Mouse (Mus musculus) heart, embryonic 14.5 days (tissue): Measurements from ENCODE around the gene Zbtb20. TPM values are rescaled to one million over a fixed set of nuclear protein-coding genes. Genes with fewer than 3 reads are reported as not detected.

Experiments
- ATAC-seq: fragments of 200-750 bp; cut with Nextera tagmentation; 2 replicates; pipeline ENCODE4 v1.8.0; 2017; ENCODE audit warnings: low read depth, moderate TSS enrichment; ENCODE audit not compliant: insufficient number of reproducible peaks, insufficient read depth, low FRiP score
- H3K27ac ChIP-seq, 2 experiments: fragments of 200-500 bp in 1 of 2; fragments of 300-500 bp in 1 of 2; sonication (generic) in 1 of 2; replicated peaks in 1 of 2; 2 replicates each; pipeline ENCODE4 v1.5.1; 2012 to 2014; ENCODE audit warnings: low read depth in 2 of 2, low read length in 2 of 2, control low read depth in 1 of 2, mild to moderate bottlenecking in 1 of 2, mixed read lengths in 1 of 2; ENCODE audit not compliant: control insufficient read depth in 1 of 2, insufficient read depth in 1 of 2
- H3K27me3 ChIP-seq: fragments of 300-500 bp; sonication (generic); 2 replicates; pipeline ENCODE4 v1.6.1; 2014; ENCODE audit warnings: mild to moderate bottlenecking, low read length, control low read depth; ENCODE audit not compliant: control insufficient read depth, insufficient read depth
- H3K36me3 ChIP-seq: fragments of 300-500 bp; sonication (generic); 2 replicates; pipeline ENCODE4 v1.6.1; 2014; ENCODE audit warnings: mild to moderate bottlenecking, control low read depth, low read length, mixed read lengths; ENCODE audit not compliant: control insufficient read depth, insufficient read depth
- H3K4me1 ChIP-seq, 2 experiments: fragments of 200-500 bp in 1 of 2; fragments of 300-500 bp in 1 of 2; sonication (generic) in 1 of 2; 2 replicates each; pipeline ENCODE4 v1.6.1; 2012 to 2014; ENCODE audit warnings: low read length in 2 of 2, control low read depth in 1 of 2, mixed read lengths in 1 of 2; ENCODE audit not compliant: control insufficient read depth in 2 of 2, insufficient read depth in 2 of 2
- H3K4me2 ChIP-seq: fragments of 300-500 bp; sonication (generic); 2 replicates; pipeline ENCODE4 v1.6.1; 2014; ENCODE audit warnings: mild to moderate bottlenecking, low read length
- H3K4me3 ChIP-seq, 2 experiments: fragments of 200-500 bp in 1 of 2; fragments of 300-500 bp in 1 of 2; sonication (generic) in 1 of 2; 2 replicates each; pipeline ENCODE4 v1.5.1; 2012 to 2014; ENCODE audit warnings: low read length in 2 of 2, mild to moderate bottlenecking in 2 of 2, control low read depth in 1 of 2, low read depth in 1 of 2, moderate library complexity in 1 of 2; ENCODE audit not compliant: control insufficient read depth in 1 of 2, insufficient read depth in 1 of 2
- H3K9ac ChIP-seq: fragments of 300-500 bp; sonication (generic); 2 replicates; pipeline ENCODE4 v1.6.1; 2014; ENCODE audit warnings: mild to moderate bottlenecking, low read length
- H3K9me3 ChIP-seq: fragments of 300-500 bp; sonication (generic); 2 replicates; pipeline ENCODE4 v1.6.1; 2016; ENCODE audit warnings: low read length, control low read depth; ENCODE audit not compliant: control insufficient read depth
- WGBS: fragments of 180-500 bp; shearing (Covaris S2); extraction: QIAGEN DNeasy Blood & Tissue Kit; methylation state at CpG from one replicate; pipeline ENCODE4 v1.1.7; 2014; 5-methylcytosine and 5-hydroxymethylcytosine counted together
- polyA plus RNA-seq: library from polyadenylated mRNA; unstranded; fragments of >200 nt; fragmentation: Nextera tagmentation; extraction: Ambion mirVana; gene quantifications from 2 replicates; pipeline ENCODE4 v1.2.1, GENCODE M21; 2014

Gene Zbtb20
- polyA plus RNA-seq, 1 experiment from 2014 or later, result 50.3 TPM

GRCm38 (mm10) chr16:42911326-42911725 is 35.6 kb downstream of the Zbtb20 start:
- ATAC-seq, result no peak
- Histone ChIP-seq H3K4me2 (no peak overlapping the region), H3K4me1 (peaks cover 3 to 10% of the 10 kb centered on the region in 2 experiments), H3K4me3 (no peak overlapping the region), H3K9ac (no peak overlapping the region), H3K9me3 (no peaks in the 10 kb centered on the region), H3K27me3 (no peaks in the 10 kb centered on the region), H3K27ac (no peak overlapping the region), H3K36me3 (no peaks in the 10 kb centered on the region)
- WGBS, result 83% methylated on average over 4 of the region's 4 CpGs

GRCm38 (mm10) chr16:42911815-42912214 is 36.1 kb downstream of the Zbtb20 start:
- H3K27ac ChIP-seq, result no peak overlapping the region
- H3K9me3 ChIP-seq, result no peaks in the 10 kb centered on the region
- 70% methylated on average over 5 of the region's 5 CpGs for WGBS
- H3K4me2 ChIP-seq, result no peak overlapping the region
- H3K9ac ChIP-seq, result no peak overlapping the region
- no peak for ATAC-seq
- no peaks in the 10 kb centered on the region for H3K36me3 ChIP-seq
- no peak overlapping the region for H3K4me3 ChIP-seq
- peaks cover 3 to 10% of the 10 kb centered on the region in 2 experiments for H3K4me1 ChIP-seq
- H3K27me3 ChIP-seq, result no peaks in the 10 kb centered on the region

- ATAC-seq, result no peak
- H3K4me2 ChIP-seq, result no peak overlapping the region
- H3K27me3 ChIP-seq, result no peaks in the 10 kb centered on the region
- peaks cover 3 to 10% of the 10 kb centered on the region in 2 experiments for H3K4me1 ChIP-seq
- WGBS, result 76% methylated on average over 8 of the region's 8 CpGs
- H3K4me3 ChIP-seq, result no peak overlapping the region
- H3K9ac ChIP-seq, result no peak overlapping the region
- H3K27ac ChIP-seq, result no peak overlapping the region
- H3K9me3 ChIP-seq, result no peaks in the 10 kb centered on the region
- H3K36me3 ChIP-seq, result no peaks in the 10 kb centered on the region
Measured at GRCm38 (mm10) chr16:42913291-42913690, 37.6 kb downstream of the Zbtb20 start.

- H3K27me3 ChIP-seq, result no peaks in the 10 kb centered on the region
- H3K4me3 ChIP-seq, result no peak overlapping the region
- H3K27ac ChIP-seq, result peak overlapping the region in 1 of 2 experiments; percentile 27; a peak in 2 of 4 replicates
- peaks cover 3 to 10% of the 10 kb centered on the region in 2 experiments for H3K4me1 ChIP-seq
- no peak overlapping the region for H3K9ac ChIP-seq
- H3K9me3 ChIP-seq, result no peaks in the 10 kb centered on the region
- H3K4me2 ChIP-seq, result no peak overlapping the region
- 47% methylated on average over 8 of the region's 8 CpGs for WGBS
- no peaks in the 10 kb centered on the region for H3K36me3 ChIP-seq
- ATAC-seq, result no peak
Measured at GRCm38 (mm10) chr16:42914457-42915085, 38.9 kb downstream of the Zbtb20 start.

GRCm38 (mm10) chr16:42919992-42920760 is 44.5 kb downstream of the Zbtb20 start:
- Histone ChIP-seq H3K27me3 (no peaks in the 10 kb centered on the region), H3K27ac (no peak overlapping the region), H3K4me3 (no peak overlapping the region), H3K36me3 (no peaks in the 10 kb centered on the region), H3K4me1 (no peaks in the 10 kb centered on the region), H3K9me3 (no peaks in the 10 kb centered on the region), H3K4me2 (no peak overlapping the region), H3K9ac (no peak overlapping the region)
- WGBS, result 85% methylated on average over 5 of the region's 5 CpGs
- ATAC-seq, result no peak

GRCm38 (mm10) chr16:42921436-42921835 is 45.8 kb downstream of the Zbtb20 start:
- Histone ChIP-seq H3K27me3 (no peaks in the 10 kb centered on the region), H3K9me3 (no peaks in the 10 kb centered on the region), H3K36me3 (no peaks in the 10 kb centered on the region), H3K27ac (no peak overlapping the region), H3K9ac (no peak overlapping the region), H3K4me2 (no peak overlapping the region), H3K4me1 (no peaks in the 10 kb centered on the region), H3K4me3 (no peak overlapping the region)
- WGBS, result 70% methylated on average over 4 of the region's 4 CpGs
- ATAC-seq, result no peak

- 32% methylated on average over 2 of the region's 2 CpGs for WGBS
- no peak overlapping the region for H3K4me2 ChIP-seq
- H3K4me1 ChIP-seq, result peaks cover 0 to 7% of the 10 kb centered on the region in 2 experiments; a peak in 1 of 4 replicates
- no peak overlapping the region for H3K4me3 ChIP-seq
- no peak for ATAC-seq
- no peaks in the 10 kb centered on the region for H3K36me3 ChIP-seq
- H3K9ac ChIP-seq, result no peak overlapping the region
- no peaks in the 10 kb centered on the region for H3K27me3 ChIP-seq
- H3K9me3 ChIP-seq, result 0 out of 2 replicates have a peak, but pooled peaks cover 3% of the 10 kb centered on the region
- no peak overlapping the region for H3K27ac ChIP-seq
Measured at GRCm38 (mm10) chr16:42938211-42938610, 62.5 kb downstream of the Zbtb20 start.
